Mouse (Mus musculus) adrenal gland, adult 2 months (tissue): ENCODE results near the gene Nepro. TPM values are rescaled to one million over a fixed set of nuclear protein-coding genes. Genes with fewer than 3 reads are reported as not detected.

Source experiments
- DNase-seq: peaks from one replicate; pipeline ENCODE4 v3.0.0; 2021
- polyA plus RNA-seq: library from polyadenylated mRNA; depleted of rRNA; stranded (reverse); fragments of >200 nt; gene quantifications from 2 replicates; pipeline ENCODE4 v1.2.3, GENCODE M21; 2012; rRNA removed
- total RNA-seq, 2 experiments: library from RNA; stranded (reverse); gene quantifications; 2 replicates each; pipeline ENCODE4 v1.2.3; 2021

Gene Nepro
- total and polyA plus RNA-seq, 3 experiments = 5.2 to 12.1 (median 9.9) TPM

DNA sequence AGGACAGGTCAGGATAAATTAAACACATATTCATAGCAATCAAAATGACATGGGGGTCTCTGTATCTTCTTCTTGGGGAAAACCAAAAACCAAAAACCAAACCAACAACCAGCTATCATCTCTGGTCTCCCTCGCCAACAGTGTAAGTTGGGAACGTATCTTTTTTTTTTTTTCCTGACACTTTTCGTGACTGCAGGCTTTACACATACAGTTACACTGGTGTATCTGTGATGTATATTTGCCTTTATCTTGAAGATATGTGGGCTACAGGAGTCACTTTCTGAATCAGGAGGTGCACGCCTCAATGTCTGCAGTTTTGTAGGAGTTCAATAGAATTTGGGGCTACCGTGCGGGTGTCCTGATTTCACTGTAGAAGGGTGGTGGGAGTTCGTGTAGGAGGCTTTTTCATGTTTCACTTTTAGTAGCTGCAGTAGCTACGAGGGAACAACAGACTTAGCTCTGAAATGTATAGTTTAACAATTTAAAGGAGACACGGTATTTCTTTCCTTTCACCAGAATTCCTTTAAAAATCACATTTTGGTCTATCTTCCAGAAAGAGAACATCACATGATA, 42.3 kb downstream of the Nepro start:
- no peak for DNase-seq

- no peak for DNase-seq
Observed at GRCm38 (mm10) chr16:44767506-44767905, 43.4 kb downstream of the Nepro start.

DNA sequence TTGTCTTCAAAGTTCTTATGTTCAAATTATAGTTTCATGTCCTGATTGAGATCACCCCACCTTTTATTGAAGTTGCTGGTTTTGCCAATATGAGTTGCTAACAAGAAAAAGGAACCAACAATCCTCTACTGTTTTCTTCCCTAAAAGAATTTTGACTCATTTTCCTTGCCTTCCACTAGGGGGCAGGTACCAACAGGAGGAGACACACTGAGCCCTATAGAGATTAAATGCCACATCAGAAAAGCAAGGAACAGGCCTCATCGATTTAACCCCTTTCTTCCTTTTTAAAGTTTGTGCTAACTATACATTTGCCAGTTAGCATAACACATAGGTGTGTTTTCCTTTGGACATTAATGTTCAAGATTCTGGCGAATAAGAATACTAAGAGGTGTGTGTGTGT, 43.9 kb downstream of the Nepro start:
- no peak for DNase-seq

- DNase-seq = no peak
Observed at GRCm38 (mm10) chr16:44772577-44772976, 48.5 kb downstream of the Nepro start.

GRCm38 (mm10) chr16:44773673-44774072, 49.6 kb downstream of the Nepro start:
- no peak for DNase-seq

- no peak for DNase-seq
Observed at GRCm38 (mm10) chr16:44774201-44774600, 50.1 kb downstream of the Nepro start.

DNA sequence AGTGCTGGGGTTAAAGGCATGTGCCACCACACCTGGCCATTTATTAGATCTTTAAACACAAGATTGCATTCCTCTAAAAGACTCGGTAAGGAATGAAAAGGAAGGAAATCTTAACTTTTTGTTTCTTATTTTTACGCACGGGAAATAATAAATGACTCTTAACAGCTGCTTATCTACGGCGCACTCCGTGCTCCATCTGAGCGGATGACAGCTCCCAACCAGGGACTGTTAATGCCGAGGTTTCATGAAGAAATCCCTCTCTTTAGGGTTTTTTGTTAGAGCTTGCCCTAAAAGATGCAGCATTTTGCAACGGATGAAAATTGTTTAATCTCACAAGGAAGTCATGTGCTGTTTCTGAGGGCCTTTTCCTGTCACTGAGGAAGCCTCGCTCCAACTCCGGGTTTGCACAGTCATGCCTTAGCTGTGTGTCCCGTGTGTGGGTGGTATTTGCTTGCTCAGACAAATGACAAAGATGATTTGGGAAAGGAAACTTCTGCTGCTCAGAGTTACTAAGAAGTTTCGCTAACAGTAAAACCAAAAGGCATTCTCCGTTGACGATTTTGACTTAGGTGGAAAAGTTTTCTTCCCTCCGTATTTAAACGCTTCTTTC, 54.5 kb downstream of the Nepro start:
- DNase-seq = peak; percentile 28

DNA sequence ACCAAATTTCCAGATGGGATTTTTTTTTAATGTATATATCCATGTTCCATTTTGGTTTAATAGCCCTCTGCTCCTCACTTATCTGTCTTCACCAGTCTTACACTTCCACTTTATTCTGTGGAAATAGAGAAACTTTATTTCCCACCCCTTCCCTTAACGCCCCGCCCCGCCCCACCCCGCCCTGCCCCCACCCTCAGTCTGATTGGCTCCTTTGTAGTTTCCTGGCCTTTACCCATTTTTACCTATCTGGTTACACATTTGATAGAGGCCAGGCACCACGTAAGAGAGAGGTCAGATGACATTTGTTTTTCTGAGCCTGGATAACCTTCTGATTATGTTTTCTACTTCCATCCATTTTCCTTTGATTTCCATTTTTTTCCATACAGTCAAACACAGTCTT, 55.4 kb downstream of the Nepro start:
- no peak for DNase-seq

DNA sequence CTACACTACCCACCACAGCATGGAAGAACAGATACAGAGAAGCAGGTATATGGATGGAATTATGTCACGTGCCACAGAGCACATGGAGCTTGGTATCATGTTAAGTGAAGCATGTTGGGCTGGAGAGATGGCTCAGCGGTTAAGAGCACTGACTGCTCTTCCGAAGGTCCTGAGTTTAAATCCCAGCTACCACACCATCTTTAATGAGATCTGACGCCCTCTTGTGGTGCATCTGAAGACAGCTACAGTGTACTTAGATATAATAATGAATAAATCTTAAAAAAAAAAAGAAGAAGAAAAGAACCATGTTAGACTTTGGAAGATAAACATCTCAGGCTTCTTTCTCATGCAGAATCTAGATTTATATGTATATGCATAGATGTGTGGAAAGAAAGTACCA, 56.6 kb downstream of the Nepro start:
- DNase-seq = no peak

Other genes starting within 250 kb of the Nepro start
- gene Boc, start 165.4 kb upstream of the Nepro start, total RNA-seq = 10 to 100 TPM; 46.3 to 52.1 TPM
- 73.4 and 94.6 TPM in 2 replicates for gene Boc, start 165.4 kb upstream of the Nepro start, polyA plus RNA-seq
- gene Gtpbp8, start 22.1 kb downstream of the Nepro start, total RNA-seq = 10 to 100 TPM; 14.9 to 17.8 TPM
- gene Gtpbp8, start 22.1 kb downstream of the Nepro start, polyA plus RNA-seq = 13.5 and 14.1 TPM in 2 replicates
- gene Cd200r1, start 41.4 kb downstream of the Nepro start, total RNA-seq = under 1 TPM; 0.14 to 0.38 TPM
- gene Cd200r1, start 41.4 kb downstream of the Nepro start, polyA plus RNA-seq = 0.15 and 0.19 TPM in 2 replicates
- not detected for gene Cd200r4, start 87.4 kb downstream of the Nepro start, total RNA-seq
- 0.04 TPM in 1 of 2 replicates, not detected in the other for gene Cd200r4, start 87.4 kb downstream of the Nepro start, polyA plus RNA-seq
- gene Cd200r2, start 142.8 kb downstream of the Nepro start, total RNA-seq = not detected
- not detected in 2 replicates for gene Cd200r2, start 142.8 kb downstream of the Nepro start, polyA plus RNA-seq
- not detected for gene Cd200r3, start 219.4 kb downstream of the Nepro start, total RNA-seq
- gene Cd200r3, start 219.4 kb downstream of the Nepro start, polyA plus RNA-seq = not detected in 2 replicates